Mouse (Mus musculus) gastrocnemius, adult 2 months (tissue): ENCODE measurements at regions not wholly inside any gene's neighbourhood (a gene's known extent, or its start where the extent isn't known, plus 50 kb on each side); places are given as distances from the start of the nearest gene placed in this dataset.

ENCODE experiments used
- DNase-seq: peaks from one replicate; pipeline ENCODE4 v3.0.0; 2022
- H3K27ac ChIP-seq: fragments of 200-600 bp; 2 replicates; pipeline ENCODE4 v1.8.1; 2022; ENCODE audit warnings: mild to moderate bottlenecking
- H3K4me3 ChIP-seq: fragments of 200-600 bp; 2 replicates; pipeline ENCODE4 v1.8.1; 2022; ENCODE audit warnings: mild to moderate bottlenecking, moderate library complexity
- CTCF ChIP-seq: fragments of 200-600 bp; IDR thresholded peaks from 2 replicates; pipeline ENCODE4 v1.8.1; 2022; ENCODE audit warnings: antibody characterized with exemption, mild to moderate bottlenecking, moderate library complexity
- intact Hi-C: fragments of 180-260 bp; cut with DNase I; formaldehyde crosslinking; loops from one replicate; pipeline ENCODE4 v1.15.1; 2025

DNA sequence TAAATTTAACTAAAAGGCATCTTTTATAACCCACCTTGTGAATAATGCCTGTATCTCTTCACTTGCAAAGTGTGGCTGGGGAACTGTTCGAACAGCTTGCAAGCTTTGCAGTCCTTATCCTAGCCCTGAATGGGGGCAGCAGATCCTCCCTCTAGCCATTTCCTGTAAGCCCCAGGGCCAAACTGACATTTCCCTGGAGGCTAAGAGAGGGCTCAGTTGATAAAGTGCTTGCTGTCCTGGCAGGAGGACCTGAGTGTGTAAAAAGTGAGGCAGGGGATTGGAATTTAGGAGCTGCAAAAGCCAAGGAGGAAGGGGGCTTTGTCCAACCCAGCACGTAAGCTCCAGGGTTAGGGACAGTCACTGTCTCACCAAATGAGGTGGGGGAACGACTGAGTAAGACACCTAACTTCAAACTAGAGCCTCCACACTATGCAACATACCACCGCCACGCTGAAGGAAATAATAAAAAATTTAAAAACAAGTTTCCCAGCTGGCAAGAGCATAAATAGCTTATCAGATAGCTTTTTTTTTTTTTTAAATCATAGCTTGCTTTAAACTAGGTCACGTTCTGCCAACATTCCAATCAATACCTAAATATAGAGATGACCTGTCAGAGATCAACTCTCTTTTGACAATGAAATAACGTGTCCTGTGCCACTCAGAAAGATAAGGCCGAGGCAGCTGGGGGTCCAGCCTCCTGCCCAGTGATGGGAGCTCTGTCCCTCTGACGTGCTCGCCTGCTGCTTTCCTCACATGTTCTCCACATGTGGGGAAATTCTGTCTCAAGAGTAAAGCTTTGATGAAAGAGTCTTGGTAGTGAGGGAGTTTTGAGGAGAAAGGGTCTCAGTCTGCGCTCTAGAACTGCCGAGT is 146.0 kb downstream of the Zfp36l1 start:
- no peak for DNase-seq
- intact Hi-C loops = loop anchor here (5.0 kb wide), 4 partner anchors 60 to 355 kb away; partner anchors contain the start of gene Zfp36l1
- Histone ChIP-seq H3K4me3 (no peak overlapping the region), H3K27ac (peak overlapping the region; percentile 77)
- TF ChIP-seq CTCF = no peak

DNA sequence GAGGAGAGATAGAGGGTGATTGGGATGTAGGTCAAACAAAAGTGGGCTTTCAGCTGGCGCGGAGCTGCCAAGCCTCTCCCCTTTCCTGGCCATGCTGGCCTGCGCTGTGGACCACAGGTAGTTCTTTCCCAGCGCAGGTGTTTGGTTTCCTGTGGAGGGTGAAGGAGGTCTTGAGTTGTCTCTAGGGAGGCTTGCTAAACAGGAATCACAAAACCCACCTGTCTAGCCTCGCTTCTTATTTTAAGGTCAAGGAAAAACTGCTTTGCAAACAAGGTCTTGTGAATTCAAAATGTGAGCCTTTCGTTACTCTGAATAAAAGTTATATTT is 146.6 kb downstream of the Zfp36l1 start:
- intact Hi-C loops = loop anchor here (5.0 kb wide), 4 partner anchors 59 to 354 kb away; partner anchors contain the start of gene Zfp36l1
- Histone ChIP-seq H3K27ac (peak overlapping the region; percentile 77), H3K4me3 (no peak overlapping the region)
- no peak for TF ChIP-seq CTCF
- DNase-seq = peak; percentile 24

DNA sequence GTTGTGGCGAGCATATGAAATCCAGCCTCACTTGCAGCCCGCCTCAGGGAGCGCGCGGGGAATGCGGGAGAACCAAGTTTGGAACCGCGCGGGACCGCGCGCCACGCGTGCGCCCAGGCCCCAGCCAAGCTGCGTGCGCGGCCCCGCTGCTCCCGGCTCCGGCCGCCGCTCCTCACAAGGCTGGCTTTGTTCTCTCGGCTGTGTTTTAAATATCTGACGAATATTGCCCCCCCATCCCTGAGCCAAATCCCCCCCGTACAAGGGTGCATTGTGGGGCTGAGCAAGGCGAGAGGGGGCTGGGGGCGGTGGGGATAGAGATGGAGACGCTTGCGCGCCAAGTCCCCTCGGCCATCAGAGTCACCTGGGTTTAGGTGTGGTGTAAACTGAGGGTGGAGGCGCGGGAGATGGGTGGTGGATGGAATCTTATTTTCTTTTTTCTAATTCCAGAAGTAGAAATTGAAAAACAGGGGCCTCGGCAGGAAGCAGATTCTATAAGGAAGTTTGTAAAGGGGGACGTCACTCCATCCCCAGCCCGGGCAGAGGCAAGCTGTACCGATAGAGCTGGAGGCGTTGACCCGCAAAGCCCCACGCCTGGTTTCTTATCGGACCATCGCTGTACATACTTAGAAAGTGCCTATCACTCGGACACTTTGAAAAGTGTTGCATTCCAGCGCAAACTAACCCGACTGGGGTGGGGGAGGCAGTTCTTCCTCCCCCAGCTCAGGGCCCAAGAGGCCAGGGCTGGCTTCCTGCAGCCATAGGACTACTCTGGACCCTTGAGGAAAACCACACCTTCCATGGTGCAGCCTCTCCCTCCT is 147.1 kb downstream of the Zfp36l1 start:
- Histone ChIP-seq H3K27ac (peak overlapping the region; percentile 77), H3K4me3 (peak overlapping the region; percentile 65)
- DNase-seq = peak; percentile 52
- intact Hi-C loops = loop anchor here (5.0 kb wide), 4 partner anchors 58 to 353 kb away; partner anchors contain the start of gene Zfp36l1
- TF ChIP-seq CTCF = no peak

DNA sequence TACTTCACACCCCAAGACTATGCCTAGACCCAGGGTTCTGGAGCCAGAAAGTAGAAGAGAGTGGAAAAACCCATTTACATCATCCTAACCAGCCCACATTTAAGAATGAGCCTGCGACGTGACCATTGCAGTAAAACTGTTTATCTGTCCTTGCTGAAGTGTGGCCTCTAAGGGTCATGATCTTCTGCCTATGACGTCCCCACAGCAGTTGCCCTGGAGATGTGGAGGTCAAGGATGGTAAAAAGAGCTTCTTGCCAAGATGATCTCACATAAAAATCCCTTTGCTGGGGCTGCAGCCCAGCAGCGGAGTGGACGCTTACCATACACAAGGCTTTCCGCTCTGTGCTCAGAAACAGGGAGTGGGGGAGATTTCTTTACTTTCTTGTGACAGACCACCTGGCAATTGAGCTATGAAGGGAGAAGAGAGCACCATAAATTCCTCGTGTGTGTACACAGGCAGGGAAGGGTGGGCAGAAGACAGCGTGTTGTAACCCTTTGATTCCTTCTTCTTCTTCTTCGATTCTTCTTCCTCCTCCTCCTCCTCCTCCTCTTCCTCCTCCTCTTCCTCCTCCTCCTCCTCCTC is 149.3 kb downstream of the Zfp36l1 start:
- intact Hi-C loops = no loop called here
- no peak overlapping the region for H3K4me3 ChIP-seq
- TF ChIP-seq CTCF = no peak
- DNase-seq = peak; percentile 23
- H3K27ac ChIP-seq = peak overlapping the region; percentile 20; the same call in 1 of the 2 replicates

DNA sequence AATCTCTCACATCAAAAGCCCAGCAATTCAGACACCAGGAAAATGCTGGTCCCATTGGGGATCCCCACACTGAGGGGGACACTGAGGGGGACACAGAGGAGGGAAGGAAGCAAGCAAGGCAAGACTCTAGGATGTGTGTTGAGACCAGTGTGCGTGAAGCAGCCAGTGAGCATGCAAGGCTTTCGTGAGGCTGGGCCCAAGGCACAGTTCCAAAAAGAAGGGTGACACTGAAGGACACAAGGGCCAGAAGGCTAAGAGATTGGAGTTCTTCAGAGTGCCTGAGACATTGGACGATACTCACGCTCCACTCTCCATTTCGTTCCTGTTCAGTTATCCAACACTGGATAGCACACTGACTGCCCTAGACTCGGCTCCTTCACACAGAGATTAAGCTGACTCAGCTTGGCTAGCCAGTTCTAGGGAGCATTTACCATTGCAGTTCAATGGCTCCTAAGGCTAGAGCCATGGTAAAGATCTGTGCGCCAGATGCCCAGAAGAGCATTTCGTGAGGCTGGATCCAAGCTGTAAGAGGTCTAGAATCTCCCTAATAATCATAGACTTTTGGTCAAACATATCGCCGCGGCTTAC is 150.1 kb downstream of the Zfp36l1 start:
- Histone ChIP-seq H3K27ac (peak overlapping the region; percentile 20; the same call in 1 of the 2 replicates), H3K4me3 (no peak overlapping the region)
- DNase-seq = no peak
- intact Hi-C loops = no loop called here
- TF ChIP-seq CTCF = no peak

DNA sequence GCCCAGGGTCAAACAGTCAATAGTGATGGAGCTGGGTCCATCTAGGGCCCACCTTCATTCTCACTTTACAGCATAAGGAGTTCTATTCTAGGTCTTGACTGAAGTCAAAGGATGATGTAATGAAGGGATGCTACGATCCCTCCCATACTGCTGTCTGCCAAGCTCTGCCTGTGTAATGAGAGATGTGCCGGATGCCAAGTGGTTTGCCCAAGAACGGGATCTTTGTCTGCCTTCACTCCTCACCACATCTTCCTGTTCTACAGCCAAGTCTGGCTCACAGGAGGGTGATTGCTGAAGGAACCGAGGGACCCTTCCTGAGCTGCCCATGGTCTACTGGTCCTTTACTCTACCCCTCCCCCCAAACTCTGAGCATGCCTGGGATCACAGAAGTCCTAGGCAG is 150.9 kb downstream of the Zfp36l1 start:
- no peak overlapping the region for H3K4me3 ChIP-seq
- TF ChIP-seq CTCF = no peak
- intact Hi-C loops = no loop called here
- H3K27ac ChIP-seq = no peak overlapping the region
- no peak for DNase-seq

DNA sequence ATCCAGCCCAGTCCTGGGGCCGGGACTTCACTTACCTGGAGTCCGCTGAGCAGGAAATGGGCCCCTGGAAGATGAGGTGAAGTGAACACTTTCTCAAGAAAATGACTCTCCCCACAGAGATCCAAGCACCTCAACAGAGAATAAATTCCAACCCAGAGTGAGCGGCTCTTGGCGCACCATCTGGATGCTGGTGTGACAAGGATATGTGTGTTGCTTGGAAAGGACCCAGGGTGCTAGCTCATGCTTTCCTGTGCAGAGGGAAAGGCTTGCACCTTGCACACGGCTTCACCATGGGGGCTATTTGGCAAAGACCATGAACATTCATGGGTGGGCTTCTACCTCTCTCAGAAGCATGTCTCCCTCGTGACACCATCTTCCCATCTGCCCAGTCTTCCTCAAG is 151.7 kb downstream of the Zfp36l1 start:
- TF ChIP-seq CTCF = no peak
- no peak for DNase-seq
- intact Hi-C loops = no loop called here
- no peak overlapping the region for H3K4me3 ChIP-seq
- H3K27ac ChIP-seq = no peak overlapping the region

DNA sequence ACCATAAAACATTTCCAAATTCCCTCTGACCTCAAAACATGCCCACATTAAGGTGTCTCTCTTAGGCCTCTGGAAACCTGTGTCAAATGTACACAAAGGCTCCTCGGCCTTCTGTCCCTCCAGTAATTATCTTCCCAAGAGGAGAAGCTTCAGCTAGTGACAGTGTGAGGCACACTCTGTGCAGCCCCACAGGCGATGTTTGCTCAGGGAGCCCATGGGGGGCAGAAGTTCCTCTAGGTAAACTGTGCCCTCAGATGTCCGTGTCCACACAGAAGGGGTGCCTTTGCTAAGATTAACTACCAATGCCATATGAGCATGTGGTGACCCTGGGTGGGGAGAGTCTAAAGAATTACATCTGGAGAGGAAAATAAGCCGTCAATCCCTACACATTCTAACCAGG is 152.4 kb downstream of the Zfp36l1 start:
- no peak for TF ChIP-seq CTCF
- no peak overlapping the region for H3K27ac ChIP-seq
- no peak overlapping the region for H3K4me3 ChIP-seq
- no peak for DNase-seq
- intact Hi-C loops = no loop called here

DNA sequence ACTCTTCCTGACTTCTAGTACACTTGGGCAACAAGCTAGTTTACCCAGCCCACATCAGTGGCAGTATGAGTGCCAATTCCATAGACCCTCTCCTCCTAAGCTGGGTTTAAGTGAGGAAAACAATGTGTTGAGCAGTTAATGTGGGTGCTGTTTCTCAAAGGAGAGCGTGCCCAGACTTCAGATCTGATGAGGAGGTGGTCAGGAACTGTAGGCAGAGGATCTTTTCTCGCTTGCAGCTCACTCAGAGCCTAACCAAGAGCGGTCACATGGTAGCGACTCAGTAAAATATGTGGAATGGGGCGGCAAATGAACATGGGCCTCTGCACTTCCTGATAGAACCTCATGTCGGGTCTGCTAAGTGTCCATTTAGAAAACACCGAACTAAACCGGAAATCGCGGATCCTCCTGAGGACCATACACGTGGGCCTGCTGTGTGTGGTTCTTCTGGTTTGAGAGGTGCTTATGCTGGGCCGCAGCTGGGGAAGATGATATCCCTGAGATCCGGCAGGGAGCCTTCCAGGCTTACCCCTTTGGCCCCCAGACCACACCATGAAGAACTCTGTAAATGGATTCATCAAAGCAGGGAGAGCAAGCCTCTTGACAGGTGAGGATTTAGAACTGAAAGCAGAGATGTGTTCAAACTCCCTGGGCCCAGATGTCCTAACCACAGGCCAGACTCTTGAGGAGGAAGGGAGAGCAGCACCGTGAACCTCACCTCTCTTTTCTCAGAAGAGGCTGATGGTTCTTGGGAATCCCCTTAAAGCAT is 153.1 kb downstream of the Zfp36l1 start:
- Histone ChIP-seq H3K27ac (no peak overlapping the region), H3K4me3 (no peak overlapping the region)
- no peak for TF ChIP-seq CTCF
- DNase-seq = no peak
- intact Hi-C loops = no loop called here

DNA sequence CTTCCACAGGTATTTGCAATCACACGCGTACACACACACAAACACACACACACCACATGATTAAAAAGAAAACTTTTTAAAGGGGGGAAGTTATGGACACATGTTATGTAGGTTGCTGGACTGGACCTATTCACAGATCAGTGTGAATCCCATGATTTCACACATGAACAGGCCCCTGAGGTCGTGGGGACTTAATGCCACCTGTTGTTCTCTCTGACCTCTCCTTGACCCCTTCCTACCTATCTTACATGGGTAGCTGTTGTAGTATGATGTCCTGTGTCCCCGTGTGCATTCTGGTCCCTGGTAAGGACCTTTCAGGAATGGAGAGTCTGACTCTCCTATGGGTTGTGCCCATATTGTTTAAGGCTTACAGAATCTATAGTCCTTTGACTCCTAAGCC is 155.6 kb downstream of the Zfp36l1 start:
- intact Hi-C loops = no loop called here

DNA sequence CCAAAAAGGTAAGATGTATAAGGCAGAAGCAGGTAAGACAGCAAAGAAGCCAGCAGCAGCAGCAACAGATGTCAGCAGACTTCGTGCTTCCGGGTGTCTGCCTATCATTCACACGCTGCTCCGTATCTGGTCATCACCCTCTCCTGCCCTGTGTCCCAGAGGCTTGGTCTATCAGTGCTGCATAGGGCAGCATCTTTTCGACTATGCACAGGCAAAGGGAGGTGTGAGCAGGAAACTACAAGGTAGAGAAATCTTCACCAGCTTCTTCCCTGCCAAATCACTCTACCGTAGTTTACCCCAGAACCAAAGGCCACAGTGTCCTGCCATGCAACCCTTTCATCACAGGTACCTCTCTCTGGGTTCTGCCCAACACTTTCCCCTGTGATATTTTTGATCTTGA is 156.5 kb downstream of the Zfp36l1 start:
- DNase-seq = no peak
- H3K27ac ChIP-seq = no peak overlapping the region
- intact Hi-C loops = no loop called here
- TF ChIP-seq CTCF = no peak
- no peak overlapping the region for H3K4me3 ChIP-seq

More for the DNA sequence above, 155.6 kb downstream of the Zfp36l1 start:
- no peak for TF ChIP-seq CTCF
- DNase-seq = no peak
- H3K27ac ChIP-seq = no peak overlapping the region
- H3K4me3 ChIP-seq = no peak overlapping the region

DNA sequence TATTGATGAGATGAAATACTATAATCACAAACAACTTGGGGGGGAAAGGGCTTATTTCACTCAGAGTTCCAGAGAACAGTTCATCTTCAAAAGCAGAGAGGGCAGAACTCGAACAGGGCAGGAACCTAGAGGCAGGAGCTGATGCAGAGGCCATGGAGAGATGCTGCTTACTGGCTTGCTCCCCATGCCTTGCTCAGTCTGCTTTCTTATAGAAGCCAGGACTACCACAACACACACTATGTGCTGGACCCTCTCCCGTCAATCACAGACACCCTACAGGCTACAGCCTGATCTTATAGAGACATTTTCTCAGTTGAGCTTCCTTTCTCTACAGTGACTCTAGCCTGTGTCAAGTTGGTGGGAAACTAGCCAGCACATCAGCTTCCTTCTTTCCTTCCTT is 157.3 kb downstream of the Zfp36l1 start:
- DNase-seq = no peak
- intact Hi-C loops = no loop called here

More for the DNA sequence above, 157.3 kb downstream of the Zfp36l1 start:
- no peak for TF ChIP-seq CTCF
- no peak overlapping the region for H3K27ac ChIP-seq
- no peak overlapping the region for H3K4me3 ChIP-seq
